Mouse (Mus musculus) liver, postnatal 0 days (tissue): ENCODE results near the gene Lrrc4c. TPM values are rescaled to one million over a fixed set of nuclear protein-coding genes. Genes with fewer than 3 reads are reported as not detected.

Experiments
- ATAC-seq: fragments of 200-750 bp; cut with Nextera tagmentation; 2 replicates; pipeline ENCODE4 v1.8.0; 2017; ENCODE audit warnings: mild to moderate bottlenecking, moderate library complexity
- DNase-seq: peaks from one replicate; pipeline ENCODE4 v3.0.0-alpha.2; 2016
- H3K27ac ChIP-seq: fragments of 300-500 bp; sonication (generic); 2 replicates; pipeline ENCODE4 v1.5.1; 2014; ENCODE audit warnings: antibody characterized with exemption, moderate library complexity, mild to moderate bottlenecking, low read depth
- H3K27me3 ChIP-seq: fragments of 300-500 bp; sonication (generic); 2 replicates; pipeline ENCODE4 v1.6.1; 2014; ENCODE audit warnings: low read length, control low read depth, mixed read lengths; ENCODE audit not compliant: insufficient read depth
- H3K36me3 ChIP-seq: fragments of 300-500 bp; sonication (generic); replicated peaks from 2 replicates; pipeline ENCODE4 v1.6.1; 2014; ENCODE audit warnings: mild to moderate bottlenecking, control low read depth, low read length, moderate library complexity, mixed read lengths; ENCODE audit not compliant: insufficient read depth
- H3K4me1 ChIP-seq: fragments of 300-500 bp; sonication (generic); 2 replicates; pipeline ENCODE4 v1.6.1; 2014; ENCODE audit warnings: antibody characterized with exemption, mild to moderate bottlenecking, control low read depth; ENCODE audit not compliant: insufficient read depth
- H3K4me2 ChIP-seq: fragments of 300-500 bp; sonication (generic); 2 replicates; pipeline ENCODE4 v1.6.1; 2014; ENCODE audit warnings: low read depth, mild to moderate bottlenecking, low read length, moderate library complexity, mixed read lengths
- H3K4me3 ChIP-seq: fragments of 300-500 bp; sonication (generic); 2 replicates; pipeline ENCODE4 v1.5.1; 2014; ENCODE audit warnings: low read depth, low read length
- H3K9ac ChIP-seq: fragments of 300-500 bp; sonication (generic); replicated peaks from 2 replicates; pipeline ENCODE4 v1.6.1; 2014; ENCODE audit warnings: mild to moderate bottlenecking, moderate library complexity
- H3K9me3 ChIP-seq: fragments of 300-500 bp; sonication (generic); 2 replicates; pipeline ENCODE4 v1.6.1; 2016; ENCODE audit warnings: mild to moderate bottlenecking, control low read depth, low read length, mixed read lengths
- CTCF ChIP-seq: sonication (generic); IDR thresholded peaks from 2 replicates; pipeline ENCODE4 v1.5.1; 2016; ENCODE audit warnings: antibody characterized with exemption, low read depth
- EP300 ChIP-seq: IDR thresholded peaks from 2 replicates; pipeline ENCODE4 v1.6.1; 2016; ENCODE audit warnings: antibody characterized with exemption, low read depth, mild to moderate bottlenecking
- WGBS: fragments of 180-500 bp; shearing (Covaris S2); extraction: QIAGEN DNeasy Blood & Tissue Kit; methylation state at CpG from one replicate; pipeline ENCODE4 v1.1.7; 2014; ENCODE audit not compliant: insufficient replicate concordance; 5-methylcytosine and 5-hydroxymethylcytosine counted together
- polyA plus RNA-seq: library from polyadenylated mRNA; unstranded; fragments of >200 nt; fragmentation: Nextera tagmentation; extraction: Ambion mirVana; gene quantifications from 2 replicates; pipeline ENCODE4 v1.2.1, GENCODE M21; 2015

Gene Lrrc4c
- polyA plus RNA-seq, 1 experiment from 2014 or later = 0.36 TPM

DNA sequence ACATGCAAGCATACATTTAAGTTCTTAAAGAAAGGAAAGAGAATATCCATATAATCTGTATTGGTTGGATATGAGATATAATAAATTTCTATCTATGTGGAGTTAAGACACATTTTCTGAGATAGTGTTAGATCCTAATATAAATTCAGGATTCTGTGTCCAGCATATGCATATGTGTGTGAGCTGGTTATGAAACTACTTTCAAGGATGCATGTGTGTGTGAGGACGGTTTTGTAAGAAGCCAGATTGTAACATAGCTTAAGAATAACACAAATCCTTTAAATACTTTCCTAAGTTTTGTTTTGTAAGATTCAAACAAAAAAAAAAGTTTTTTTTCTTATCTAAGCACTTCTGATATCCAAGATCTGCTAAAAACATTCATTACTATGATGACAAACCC lies 367.4 kb downstream of the Lrrc4c start:
- ATAC-seq (no peak), DNase-seq (no peak)
- H3K9ac ChIP-seq = no peak overlapping the region
- 63% methylated on average over 1 of the region's 1 CpGs for WGBS
- no peaks in the 10 kb centered on the region for H3K36me3 ChIP-seq
- H3K27ac ChIP-seq = no peak overlapping the region
- H3K27me3 ChIP-seq = no peaks in the 10 kb centered on the region
- no peaks in the 10 kb centered on the region for H3K9me3 ChIP-seq
- H3K4me2 ChIP-seq = no peak overlapping the region
- no peaks in the 10 kb centered on the region for H3K4me1 ChIP-seq
- no peak for TF ChIP-seq CTCF
- TF ChIP-seq EP300 = no peak
- no peak overlapping the region for H3K4me3 ChIP-seq

DNA sequence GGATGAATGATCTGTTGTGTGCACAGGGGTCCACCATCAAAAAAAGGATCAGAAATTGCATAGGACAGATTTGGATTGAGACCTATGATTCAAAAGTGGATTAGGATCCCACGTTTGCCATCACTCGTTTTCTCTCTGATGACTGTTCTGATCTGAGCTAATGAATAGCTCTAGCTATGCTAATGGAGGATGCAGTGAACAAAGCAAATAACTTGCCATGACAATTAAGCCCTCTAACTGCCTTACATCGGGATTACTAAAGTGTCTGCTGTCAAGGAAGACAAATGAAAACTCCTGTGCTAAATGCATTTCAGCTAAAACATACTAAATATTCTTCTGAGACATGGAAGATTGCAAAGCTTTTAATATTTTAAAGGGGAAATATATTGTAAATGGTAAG lies 387.0 kb downstream of the Lrrc4c start:
- no peaks in the 10 kb centered on the region for H3K9me3 ChIP-seq
- no peak overlapping the region for H3K4me2 ChIP-seq
- H3K9ac ChIP-seq = no peak overlapping the region
- ATAC-seq (no peak), DNase-seq (no peak)
- H3K4me3 ChIP-seq = no peak overlapping the region
- H3K27ac ChIP-seq = no peak overlapping the region
- no peaks in the 10 kb centered on the region for H3K4me1 ChIP-seq
- H3K27me3 ChIP-seq = no peaks in the 10 kb centered on the region
- TF ChIP-seq CTCF = no peak
- no peak for TF ChIP-seq EP300
- no peaks in the 10 kb centered on the region for H3K36me3 ChIP-seq
- 40% methylated on average over 3 of the region's 3 CpGs for WGBS

DNA sequence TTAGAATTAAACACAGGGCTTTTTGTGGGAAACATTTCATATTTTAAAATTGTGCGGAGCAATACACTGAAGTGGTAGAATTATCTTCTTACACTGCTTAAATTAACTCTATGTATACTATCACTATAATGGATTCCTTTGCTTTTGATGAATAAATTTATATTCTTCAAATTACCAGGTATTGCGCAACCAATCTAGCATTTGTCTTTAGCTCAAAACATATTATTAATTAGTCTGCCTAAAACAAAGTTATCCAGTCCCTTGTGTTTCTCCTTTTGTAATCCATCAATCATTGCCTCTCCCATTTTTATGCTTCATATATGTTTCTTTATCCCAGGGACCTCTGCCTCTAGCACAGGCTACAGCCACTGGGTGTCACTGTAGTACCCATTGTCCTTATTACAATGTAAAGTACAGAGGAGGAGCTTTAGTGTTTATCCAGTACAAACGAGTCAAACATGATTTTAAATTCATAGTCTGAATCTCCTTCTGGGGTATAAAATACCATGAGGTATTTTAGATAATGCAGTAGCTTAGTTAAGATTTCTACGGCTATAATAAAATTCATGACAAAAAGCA lies 389.9 kb downstream of the Lrrc4c start:
- 65% methylated on average over 4 of the region's 4 CpGs for WGBS

DNA sequence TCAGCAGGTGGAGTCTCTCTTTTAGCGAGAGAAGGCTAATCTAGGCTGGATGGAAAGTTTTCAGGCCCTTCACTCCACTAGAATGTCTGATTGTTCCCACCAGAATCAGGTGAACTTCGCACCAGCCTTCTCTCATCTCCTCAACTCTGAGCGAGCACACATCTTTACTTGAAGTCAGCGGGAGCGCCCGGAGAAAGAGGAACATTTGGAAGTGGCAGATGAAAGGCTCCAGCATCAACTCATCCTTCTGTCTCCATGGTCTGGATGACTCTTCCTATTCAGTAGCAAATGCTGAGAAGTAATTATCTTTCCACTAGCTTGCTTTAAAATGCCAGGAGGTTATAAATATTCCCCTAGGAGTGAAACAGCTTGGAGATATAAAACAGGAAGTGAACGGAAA lies 396.6 kb downstream of the Lrrc4c start:
- Histone ChIP-seq H3K4me2 (no peak overlapping the region), H3K4me3 (no peak overlapping the region), H3K36me3 (no peaks in the 10 kb centered on the region), H3K27ac (no peak overlapping the region), H3K9ac (no peak overlapping the region), H3K27me3 (no peaks in the 10 kb centered on the region), H3K4me1 (no peaks in the 10 kb centered on the region), H3K9me3 (no peaks in the 10 kb centered on the region)
- ATAC-seq = no peak
- DNase-seq = no peak
- WGBS = 81% methylated on average over 7 of the region's 7 CpGs
- no peak for TF ChIP-seq CTCF
- TF ChIP-seq EP300 = no peak

More for the DNA sequence above, 389.9 kb downstream of the Lrrc4c start:
- no peaks in the 10 kb centered on the region for H3K36me3 ChIP-seq
- no peaks in the 10 kb centered on the region for H3K27me3 ChIP-seq
- no peak overlapping the region for H3K27ac ChIP-seq
- ATAC-seq = no peak
- H3K4me3 ChIP-seq = no peak overlapping the region
- DNase-seq = no peak
- no peak overlapping the region for H3K4me2 ChIP-seq
- H3K9ac ChIP-seq = no peak overlapping the region
- H3K4me1 ChIP-seq = no peaks in the 10 kb centered on the region
- TF ChIP-seq CTCF (no peak), EP300 (no peak)
- no peaks in the 10 kb centered on the region for H3K9me3 ChIP-seq

DNA sequence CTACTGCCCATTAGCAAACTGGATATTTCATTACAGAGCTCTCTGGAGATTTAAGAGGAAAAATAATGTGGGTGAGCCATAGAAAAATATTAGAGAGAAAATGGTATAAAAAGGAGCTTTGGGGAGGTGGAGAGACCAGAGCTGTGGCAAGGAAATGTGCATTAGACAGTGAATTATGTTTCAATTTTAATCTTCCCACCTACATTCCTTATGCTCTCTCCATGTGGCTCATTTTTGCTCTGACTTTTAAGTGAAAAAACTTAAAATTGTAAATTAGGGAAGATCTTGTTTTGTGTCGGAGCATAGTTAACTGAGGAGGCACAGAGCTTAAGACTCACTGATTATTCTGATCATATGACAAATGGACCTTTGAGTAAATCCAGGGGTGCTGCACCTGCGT lies 399.4 kb downstream of the Lrrc4c start:
- 63% methylated on average over 2 of the region's 2 CpGs for WGBS
- no peak for TF ChIP-seq EP300

DNA sequence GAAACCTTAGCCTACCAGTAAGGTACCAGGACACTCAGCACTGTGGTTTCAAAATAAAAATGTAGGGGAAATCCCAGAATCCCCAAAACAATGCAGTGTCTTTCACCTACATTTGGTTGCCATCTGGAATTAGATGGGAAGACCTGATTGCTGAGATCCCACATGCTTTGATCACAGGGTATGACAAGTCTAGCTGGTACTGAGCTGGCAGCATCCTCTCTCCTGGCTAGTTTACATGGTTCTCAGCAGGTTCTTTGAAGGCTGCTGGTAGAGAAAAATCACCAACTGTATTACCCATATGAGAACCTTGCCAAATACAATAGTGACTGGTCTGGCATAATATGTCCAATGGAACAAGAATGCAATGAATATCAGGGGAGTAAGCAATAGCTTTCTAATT lies 405.4 kb downstream of the Lrrc4c start:
- Histone ChIP-seq H3K36me3 (no peaks in the 10 kb centered on the region), H3K9ac (no peak overlapping the region), H3K4me1 (no peaks in the 10 kb centered on the region), H3K9me3 (no peaks in the 10 kb centered on the region), H3K27ac (no peak overlapping the region), H3K27me3 (no peaks in the 10 kb centered on the region), H3K4me3 (no peak overlapping the region), H3K4me2 (no peak overlapping the region)
- no peak for TF ChIP-seq CTCF
- no peak for TF ChIP-seq EP300
- ATAC-seq = no peak
- no peak for DNase-seq

More for the DNA sequence above, 399.4 kb downstream of the Lrrc4c start:
- no peak overlapping the region for H3K9ac ChIP-seq
- no peak overlapping the region for H3K4me3 ChIP-seq
- no peak for DNase-seq
- no peak for ATAC-seq
- no peaks in the 10 kb centered on the region for H3K4me1 ChIP-seq
- no peak overlapping the region for H3K27ac ChIP-seq
- H3K9me3 ChIP-seq = no peaks in the 10 kb centered on the region
- H3K4me2 ChIP-seq = no peak overlapping the region
- H3K27me3 ChIP-seq = no peaks in the 10 kb centered on the region
- no peaks in the 10 kb centered on the region for H3K36me3 ChIP-seq

DNA sequence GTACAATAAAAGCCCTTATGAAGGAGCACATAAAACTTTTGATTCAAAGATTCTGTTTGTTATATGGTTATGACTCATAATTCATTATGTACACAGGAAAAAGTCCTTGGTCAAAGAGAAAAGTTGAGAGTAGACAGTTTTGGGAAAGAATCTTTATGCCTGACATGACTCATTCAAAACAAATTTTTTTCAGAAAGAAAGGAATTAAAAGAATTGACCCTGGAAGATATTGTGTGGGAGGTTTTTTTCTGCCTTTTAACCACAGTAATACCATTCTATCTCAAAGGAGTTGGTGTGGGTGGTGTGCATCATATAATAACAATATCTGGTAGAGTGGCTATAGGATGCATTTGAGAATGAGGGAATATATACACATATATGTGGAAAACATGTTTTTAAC lies 418.1 kb downstream of the Lrrc4c start:
- H3K4me1 ChIP-seq = no peaks in the 10 kb centered on the region
- no peaks in the 10 kb centered on the region for H3K27me3 ChIP-seq
- no peak for ATAC-seq
- no peak overlapping the region for H3K9ac ChIP-seq
- H3K27ac ChIP-seq = no peak overlapping the region
- no peak for DNase-seq
- no peak overlapping the region for H3K4me3 ChIP-seq
- no peak overlapping the region for H3K4me2 ChIP-seq
- H3K9me3 ChIP-seq = no peaks in the 10 kb centered on the region
- no peaks in the 10 kb centered on the region for H3K36me3 ChIP-seq
- TF ChIP-seq EP300 (no peak), CTCF (no peak)
